Mouse (Mus musculus) NIH3T3 (cell line): ENCODE data around the gene Lpin2.

ENCODE experiments used
- DNase-seq: peaks from one replicate; pipeline ENCODE4 v3.0.0-alpha.2; 2012; ENCODE audit warnings: low read depth

The Lpin2 gene

GRCm38 (mm10) chr17:71182211-71182721, at the start of gene Lpin2:
Gene Lpin2 (plus strand): TSS chr17:71182560.
- no peak for DNase-seq

DNA sequence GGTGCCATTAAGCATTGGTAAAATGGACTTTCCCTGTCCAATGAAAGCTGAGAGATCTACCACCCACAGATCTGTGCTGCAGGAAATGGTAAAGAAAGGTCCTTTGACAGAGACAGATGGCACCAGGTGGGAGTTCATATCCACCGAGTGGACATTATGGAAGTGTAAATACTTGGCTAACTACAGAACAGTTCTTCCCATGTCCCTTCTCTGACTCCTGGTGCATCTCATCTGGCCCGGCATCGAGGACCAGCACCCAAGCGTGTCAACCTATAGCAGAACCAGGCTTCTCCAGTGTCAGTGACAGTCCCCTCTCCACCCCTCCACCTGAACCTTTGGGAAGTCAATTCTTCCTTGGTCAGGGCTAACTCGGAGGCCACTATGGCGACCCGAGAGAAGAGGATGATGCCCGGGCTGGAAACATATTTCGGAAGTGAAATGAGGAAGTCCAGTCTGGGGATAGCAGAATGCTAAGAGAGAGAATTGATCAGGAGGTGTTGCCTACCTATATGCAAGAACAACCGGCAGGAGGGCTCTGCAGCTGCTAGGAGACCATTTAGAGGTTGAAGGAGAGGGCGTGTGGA, 49.4 kb upstream of the Lpin2 start:
- no peak for DNase-seq

DNA sequence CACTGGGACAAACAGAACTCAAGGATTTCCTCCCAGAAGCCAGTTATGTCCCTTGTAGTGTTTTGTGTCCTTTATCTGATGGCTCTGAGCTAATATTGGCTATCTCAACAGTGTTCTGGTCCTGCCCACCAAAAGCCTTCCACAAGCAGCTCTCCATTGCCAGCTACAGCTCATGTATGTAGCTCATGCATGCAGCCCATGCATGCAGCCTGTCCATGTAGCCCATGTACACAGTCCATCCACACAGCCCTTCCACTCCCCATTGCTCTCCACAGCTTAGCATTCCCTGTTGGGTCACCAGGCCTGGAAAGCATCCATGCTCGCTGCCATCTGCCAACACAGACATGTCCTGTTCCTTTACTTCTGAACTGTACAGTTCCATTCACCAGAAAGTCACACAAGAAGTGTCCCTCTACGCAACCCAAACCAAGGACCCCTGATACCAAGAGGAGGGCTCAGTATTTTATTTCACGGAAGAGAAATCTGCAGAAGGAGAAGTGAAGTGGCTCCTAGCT, 47.9 kb upstream of the Lpin2 start:
- DNase-seq = no peak

GRCm38 (mm10) chr17:71135108-71135507, 47.3 kb upstream of the Lpin2 start:
- DNase-seq = no peak

DNA sequence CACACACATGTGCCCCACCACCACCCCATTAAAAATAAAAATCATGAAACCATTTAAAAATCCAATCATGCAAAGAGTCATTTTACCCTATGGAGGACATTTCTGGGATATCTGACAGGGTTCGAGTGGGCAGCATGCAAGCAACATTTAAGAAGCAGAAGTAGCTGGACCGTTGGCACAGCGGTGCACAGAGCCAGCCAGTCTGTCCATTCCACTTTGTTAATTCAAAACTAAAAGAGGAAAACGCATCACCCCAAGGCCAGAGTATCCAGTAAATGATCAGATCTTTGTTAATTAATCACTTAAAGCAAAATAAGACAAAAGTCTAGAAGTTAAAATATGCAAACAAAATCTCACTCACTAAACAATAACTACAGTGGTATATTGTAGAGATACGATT, 46.5 kb upstream of the Lpin2 start:
- DNase-seq = no peak

DNA sequence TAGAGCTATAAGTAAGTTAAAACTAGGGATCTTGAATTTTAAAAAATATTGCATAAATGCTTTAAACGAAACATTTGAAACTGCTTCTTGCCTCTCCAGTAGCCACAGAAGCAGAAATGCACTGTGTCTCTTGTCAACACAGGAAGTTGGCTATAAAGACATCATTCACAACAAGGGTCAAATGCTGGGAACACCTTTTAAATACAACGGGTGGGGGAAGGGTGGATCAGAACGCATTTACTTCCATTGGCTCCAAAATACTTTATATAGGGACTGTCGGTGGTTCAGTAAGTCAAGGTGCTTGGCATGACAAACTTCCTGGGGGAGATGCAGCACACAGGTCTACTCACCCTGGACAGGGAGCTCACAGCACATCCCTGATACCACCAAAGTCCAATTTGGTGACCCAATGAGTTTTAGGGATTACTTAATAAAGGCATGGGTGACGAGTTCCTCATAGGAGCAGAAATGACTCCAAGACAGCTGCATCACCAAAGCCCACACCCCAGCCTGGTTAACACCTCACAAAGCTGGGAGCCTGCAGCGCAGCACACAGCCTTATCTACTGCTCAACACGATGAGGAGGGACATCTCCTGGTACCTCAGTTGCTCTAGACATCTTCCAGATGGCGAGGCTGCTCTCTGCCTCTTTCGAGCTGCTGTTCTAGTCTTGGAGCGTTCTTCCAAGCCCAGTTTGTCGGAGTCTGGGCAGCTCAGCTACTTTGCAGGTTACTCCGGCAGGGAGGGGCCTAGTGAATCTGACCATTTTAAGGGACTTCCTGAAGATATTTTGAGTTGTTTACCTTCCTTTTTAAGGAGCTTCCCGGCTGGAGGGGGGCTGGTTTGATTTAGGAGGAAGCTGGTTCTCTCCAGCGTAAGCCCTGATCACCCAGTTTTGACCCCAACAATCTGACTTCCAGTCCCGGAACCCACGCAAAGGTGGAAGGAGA, 45.7 kb upstream of the Lpin2 start:
- DNase-seq = no peak

- no peak for DNase-seq
Observed at GRCm38 (mm10) chr17:71137334-71137721, 45.0 kb upstream of the Lpin2 start.

DNA sequence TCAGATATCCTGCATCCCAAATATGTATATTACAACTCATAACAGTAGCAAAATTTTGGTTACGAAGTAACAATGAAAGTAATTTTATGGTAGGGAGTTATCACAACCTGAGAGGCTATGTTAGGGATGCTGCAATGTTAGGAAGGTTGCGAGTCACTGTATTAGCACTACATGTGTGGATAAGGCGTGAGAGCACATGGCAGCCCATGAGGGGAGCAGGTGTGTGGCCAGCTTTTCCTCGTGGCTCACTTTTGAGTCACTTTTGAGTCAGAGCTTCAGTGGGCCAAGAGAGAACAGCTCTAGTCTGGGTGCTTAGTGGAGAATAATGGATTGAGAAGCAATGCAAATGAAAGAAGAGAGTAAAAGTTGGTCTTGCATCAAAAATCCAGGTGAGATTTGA, 40.3 kb upstream of the Lpin2 start:
- DNase-seq = peak; percentile 65

- no peak for DNase-seq
Observed at GRCm38 (mm10) chr17:71143155-71143554, 39.2 kb upstream of the Lpin2 start.

- DNase-seq = no peak
Observed at GRCm38 (mm10) chr17:71144322-71145116, 37.8 kb upstream of the Lpin2 start.

DNA sequence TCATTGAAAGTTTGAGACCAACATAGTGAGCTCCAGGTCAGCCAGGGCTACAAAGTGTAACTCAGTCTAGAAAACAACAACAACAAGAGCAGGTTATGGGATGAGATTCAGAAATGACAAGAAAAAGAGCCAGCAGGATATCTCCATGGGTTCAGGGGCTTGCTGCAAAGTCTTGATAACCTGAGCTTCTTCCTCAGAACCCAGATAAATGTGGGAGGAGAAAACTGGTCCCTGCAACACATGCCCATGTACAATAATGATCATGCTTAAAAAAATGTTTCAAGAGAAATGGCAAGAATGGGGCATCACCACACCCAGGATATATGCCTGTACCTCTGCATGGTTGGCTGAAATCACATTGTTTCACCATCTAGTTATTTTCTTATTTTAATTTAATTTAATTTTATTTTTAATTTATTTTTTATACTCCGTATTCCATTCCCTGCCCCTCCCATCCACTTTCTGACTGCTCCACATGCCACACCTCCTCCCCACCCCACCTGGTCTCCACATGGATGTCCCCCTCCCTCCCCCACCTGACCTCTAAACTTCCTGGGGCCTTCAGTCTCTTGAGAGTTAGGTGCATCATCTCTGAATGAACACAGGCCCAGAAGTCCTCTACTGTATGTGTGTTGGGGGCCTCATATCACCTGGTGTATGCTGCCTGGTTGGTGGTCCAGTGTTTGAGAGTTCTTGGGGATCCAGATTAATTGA, 37.0 kb upstream of the Lpin2 start:
- DNase-seq = no peak

GRCm38 (mm10) chr17:71153356-71153755, 29.0 kb upstream of the Lpin2 start:
- DNase-seq = no peak

GRCm38 (mm10) chr17:71155271-71155670, 27.1 kb upstream of the Lpin2 start:
- no peak for DNase-seq

- peak; percentile 30 for DNase-seq
Observed at GRCm38 (mm10) chr17:71159152-71159567, 23.2 kb upstream of the Lpin2 start.

GRCm38 (mm10) chr17:71159720-71160119, 22.6 kb upstream of the Lpin2 start:
- DNase-seq = no peak

DNA sequence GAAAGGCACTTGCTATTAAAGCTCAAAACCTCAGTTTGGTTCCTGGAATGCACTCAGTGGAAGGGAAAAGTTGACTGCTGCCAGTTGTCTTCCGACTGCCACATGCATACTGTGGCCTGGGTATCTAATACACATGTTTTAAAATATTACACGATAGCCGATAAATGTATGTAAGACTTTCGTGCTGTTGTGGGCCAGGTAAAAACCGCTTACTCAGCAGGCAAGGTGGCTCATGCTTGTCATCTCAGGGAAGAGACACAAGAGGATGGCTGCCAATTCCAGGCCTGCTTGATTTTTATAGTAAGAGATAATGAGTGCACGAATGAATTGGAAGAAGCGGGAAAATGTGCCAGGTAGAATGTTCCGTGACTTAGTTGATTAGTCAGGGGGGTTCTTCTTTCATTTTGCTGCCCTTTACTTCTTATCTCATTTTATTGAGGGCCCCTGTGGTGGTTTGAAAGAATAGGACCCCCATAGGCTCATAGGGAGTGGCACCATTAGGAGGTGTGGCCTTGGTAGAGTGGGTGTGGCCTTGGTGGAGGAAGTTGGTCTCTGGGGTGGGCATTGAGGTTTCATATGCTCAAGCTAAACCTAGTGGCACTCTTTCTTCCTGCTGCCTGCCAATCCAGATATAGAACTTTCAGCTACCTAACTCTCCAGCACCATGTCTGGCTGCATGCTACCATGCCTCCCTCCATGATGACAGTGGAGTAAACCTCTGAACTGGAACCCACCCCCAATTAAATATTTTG, 21.9 kb upstream of the Lpin2 start:
- DNase-seq = no peak

DNA sequence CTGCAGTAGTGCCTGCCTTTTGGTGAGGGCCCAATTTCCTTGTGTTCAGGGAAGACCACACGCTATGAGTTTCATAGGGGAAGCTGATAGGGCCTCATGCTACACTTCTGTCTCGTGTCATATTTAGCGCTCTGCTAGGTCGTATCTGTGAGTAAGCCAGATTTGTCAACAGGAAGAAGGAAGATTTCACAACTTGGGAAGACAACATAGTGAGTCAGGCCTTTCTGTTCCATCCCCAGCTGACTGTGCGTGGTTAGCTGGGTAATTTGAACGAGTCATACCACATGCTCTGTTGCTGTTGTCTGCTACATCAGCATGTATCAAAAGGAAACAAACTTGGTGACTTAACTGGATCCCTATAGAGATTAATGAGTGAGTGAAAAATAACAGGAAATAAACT, 17.4 kb upstream of the Lpin2 start:
- DNase-seq = peak; percentile 88

DNA sequence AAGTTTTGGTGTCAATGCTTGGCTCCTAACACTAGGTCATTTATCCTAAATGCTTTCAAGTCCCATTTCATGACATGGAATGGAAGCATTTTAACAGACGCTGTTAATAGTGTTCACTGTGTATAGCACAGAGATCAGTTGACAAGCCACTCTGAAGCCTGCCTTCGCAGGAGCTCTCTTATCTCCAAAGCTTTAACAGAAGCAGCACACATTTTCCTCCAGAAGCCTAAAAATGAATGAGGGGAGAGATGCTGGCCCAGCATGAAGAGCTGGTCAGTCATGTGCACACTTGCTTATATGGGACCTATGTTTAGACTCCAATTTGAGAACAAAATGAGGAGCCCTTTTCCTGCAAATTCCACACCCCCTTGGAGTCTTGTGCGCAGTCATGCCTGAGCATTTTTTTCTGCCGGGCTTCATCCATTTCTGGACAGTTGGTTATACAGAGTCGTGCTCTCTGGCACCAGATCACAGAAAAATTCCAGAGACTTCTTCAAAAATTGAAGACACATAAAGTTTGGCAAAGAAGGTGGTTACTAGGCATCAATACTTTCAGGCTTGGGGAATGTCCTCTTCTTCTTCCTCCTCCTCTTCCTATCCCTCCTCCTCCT, 14.1 kb upstream of the Lpin2 start:
- DNase-seq = no peak

GRCm38 (mm10) chr17:71168846-71169245, 13.5 kb upstream of the Lpin2 start:
- no peak for DNase-seq

- no peak for DNase-seq
Observed at GRCm38 (mm10) chr17:71169639-71170038, 12.7 kb upstream of the Lpin2 start.
